Mouse (Mus musculus) kidney, adult 2 months (tissue): ENCODE results near the gene Flad1.

Source experiments
- CTCF ChIP-seq: fragments of 200-500 bp; conservative IDR thresholded peaks from 2 replicates; pipeline ENCODE4 v1.5.1; 2011; ENCODE audit warnings: low read depth, mild to moderate bottlenecking, control low read depth, low read length, moderate library complexity, mixed read lengths; ENCODE audit not compliant: insufficient read depth, insufficient read length
- POLR2A ChIP-seq: fragments of 200-500 bp; IDR thresholded peaks from one replicate; pipeline ENCODE4 v1.6.1; 2011; ENCODE audit warnings: low read depth, low read length, control low read depth

DNA sequence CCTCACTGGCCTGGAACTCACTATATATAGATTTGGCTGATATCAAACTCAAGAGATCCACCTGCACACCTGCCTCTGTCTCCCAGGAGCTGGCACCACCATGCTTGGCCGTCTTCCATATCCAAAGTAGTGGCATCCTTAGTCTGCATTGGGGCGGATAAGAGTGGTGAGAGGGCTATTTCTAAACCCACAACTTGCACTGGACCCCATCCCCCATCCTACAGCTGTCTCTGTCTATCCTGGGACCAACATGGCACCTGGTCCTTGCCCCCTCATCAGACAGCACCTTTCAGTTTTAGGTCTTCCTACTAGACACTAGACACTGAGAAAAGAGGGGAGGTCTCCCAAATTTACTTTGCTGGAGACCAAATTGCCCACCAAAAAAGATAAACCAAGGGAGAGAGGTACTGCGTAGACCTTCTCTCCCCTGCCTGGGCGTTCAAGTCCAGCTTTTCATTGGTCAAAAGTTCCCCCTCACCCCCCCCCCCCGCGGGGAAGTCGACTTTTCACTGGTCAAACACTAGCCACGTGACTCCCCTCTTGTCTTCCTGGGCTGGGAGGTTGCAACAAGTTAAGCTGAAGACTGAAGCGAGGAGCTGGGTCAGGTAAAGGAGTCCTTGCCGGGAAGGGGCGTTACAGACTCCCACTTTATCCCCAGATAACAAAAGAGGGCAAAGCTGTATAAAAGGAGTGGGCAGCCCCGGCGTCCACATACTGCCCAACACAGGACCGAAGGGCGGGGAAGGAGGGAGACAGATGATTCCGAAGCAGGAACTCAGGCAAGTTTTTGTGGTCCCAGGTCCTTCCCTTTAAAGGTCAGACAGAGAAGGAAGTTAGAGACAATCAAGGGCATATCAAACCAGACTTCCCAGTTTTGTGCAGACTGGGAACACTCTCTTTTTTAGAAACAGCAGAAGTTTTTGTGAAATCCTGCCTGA lies 24.8 kb upstream of the Flad1 start, which contains the start of gene Pbxip1:
- TF ChIP-seq POLR2A (no peak), CTCF (no peak)
